ENCODE assay signal across 9 mouse cellular contexts in genomic region chr7:45642083-45642482, GRCm38 (mm10). TPM values are rescaled to one million over a fixed set of nuclear protein-coding genes. Genes with fewer than 3 reads are reported as not detected.
DNase-seq lines count a peak whose midpoint lies in the region; ATAC-seq lines count a peak whose summit lies in the region.
"Had no signal": no experiment of that assay in that cellular context is flagged by ENCODE, and none has a peak within 500 bp of the region (broad histone marks: within the 10 kb centered on the region; RNA-seq: fewer than 3 reads in every experiment).

No protein-coding gene starts in this region.

- H3K27me3 ChIP-seq in forebrain, embryonic 12.5 days, result peaks cover 18% of the 10 kb centered on the region
- no peaks in the 10 kb centered on the region for H3K27me3 ChIP-seq in forebrain, embryonic 11.5 days (ENCODE audit: control insufficient read depth, insufficient read depth, low read length)
- H3K27me3 ChIP-seq in lung, embryonic 16.5 days (ENCODE audit: control insufficient read depth, insufficient read depth, low read depth, low read length), result no peaks in the 10 kb centered on the region
- H3K27me3 ChIP-seq in hindbrain, embryonic 15.5 days, result no peaks in the 10 kb centered on the region

- peaks cover 32% of the 10 kb centered on the region for H3K4me1 ChIP-seq in forebrain, embryonic 12.5 days
- peaks cover 15% of the 10 kb centered on the region for H3K4me1 ChIP-seq in forebrain, embryonic 11.5 days (replicated peaks; ENCODE audit: control insufficient read depth, insufficient read depth, low read length)
- peaks cover 47% of the 10 kb centered on the region for H3K4me1 ChIP-seq in lung, embryonic 16.5 days (replicated peaks; ENCODE audit: control insufficient read depth, insufficient read depth, low read length)
- H3K4me1 ChIP-seq in hindbrain, embryonic 15.5 days (replicated peaks), result peaks cover 39% of the 10 kb centered on the region

- H3K4me2 ChIP-seq in forebrain, embryonic 12.5 days, result no peak overlapping the region
- H3K4me2 ChIP-seq in forebrain, embryonic 11.5 days (ENCODE audit: low read depth, low read length, severe bottlenecking), result no peak overlapping the region
- H3K4me2 ChIP-seq in lung, embryonic 16.5 days (ENCODE audit: low read depth, low read length), result peak overlapping the region; percentile 91
- H3K4me2 ChIP-seq in hindbrain, embryonic 15.5 days, result peak overlapping the region; percentile 82; the same call in 1 of the 2 replicates

- WGBS in forebrain, embryonic 12.5 days, result 80% methylated on average over 5 of the region's 5 CpGs
- WGBS in forebrain, embryonic 11.5 days, result 87% methylated on average over 5 of the region's 5 CpGs
- WGBS in lung, embryonic 16.5 days, result 65% methylated on average over 5 of the region's 5 CpGs
- WGBS in hindbrain, embryonic 15.5 days, result 77% methylated on average over 5 of the region's 5 CpGs

- no peaks in the 10 kb centered on the region for H3K9me3 ChIP-seq in forebrain, embryonic 12.5 days
- H3K9me3 ChIP-seq in forebrain, embryonic 11.5 days (ENCODE audit: control insufficient read depth, low read length), result no peaks in the 10 kb centered on the region
- H3K9me3 ChIP-seq in lung, embryonic 16.5 days (ENCODE audit: control insufficient read depth, low read length), result no peaks in the 10 kb centered on the region
- H3K9me3 ChIP-seq in hindbrain, embryonic 15.5 days, result no peaks in the 10 kb centered on the region

- H3K4me3 ChIP-seq in forebrain, embryonic 12.5 days (replicated peaks), result no peak overlapping the region
- no peak overlapping the region for H3K4me3 ChIP-seq in forebrain, embryonic 11.5 days (ENCODE audit: low read depth, low read length)
- H3K4me3 ChIP-seq in lung, embryonic 16.5 days (ENCODE audit: low read length), result peak overlapping the region; percentile 57
- no peak overlapping the region for H3K4me3 ChIP-seq in hindbrain, embryonic 15.5 days

- no peak overlapping the region for H3K27ac ChIP-seq in forebrain, embryonic 12.5 days
- no peak overlapping the region for H3K27ac ChIP-seq in forebrain, embryonic 11.5 days (ENCODE audit: low read depth, low read length)
- peak overlapping the region; percentile 89 for H3K27ac ChIP-seq in lung, embryonic 16.5 days (ENCODE audit: low read length)
- no peak overlapping the region for H3K27ac ChIP-seq in hindbrain, embryonic 15.5 days (replicated peaks)

- H3K36me3 ChIP-seq in forebrain, embryonic 12.5 days (replicated peaks), result no peaks in the 10 kb centered on the region
- no peaks in the 10 kb centered on the region for H3K36me3 ChIP-seq in forebrain, embryonic 11.5 days (ENCODE audit: control insufficient read depth, insufficient read depth, low read length)
- no peaks in the 10 kb centered on the region; the same call in 1 of the 2 replicates for H3K36me3 ChIP-seq in lung, embryonic 16.5 days (ENCODE audit: control insufficient read depth, insufficient read depth, low read length)
- H3K36me3 ChIP-seq in hindbrain, embryonic 15.5 days, result no peaks in the 10 kb centered on the region

- no peak for DNase-seq in forebrain, embryonic 11.5 days (ENCODE audit: low spot score)
- no peak for DNase-seq in lung, postnatal 36 days
- peak; percentile 43 for DNase-seq in skeletal muscle tissue, adult 2 months (ENCODE audit: low read depth, low spot score)
- DNase-seq in left cerebral cortex, adult 18-20 months (ENCODE audit: low spot score in 2 of 2), result no peak
- DNase-seq in left cerebral cortex, adult 8-10 months (ENCODE audit: low spot score in 2 of 2), result no peak

- no peak for ATAC-seq in forebrain, embryonic 12.5 days (ENCODE audit: low FRiP score)
- no peak for ATAC-seq in forebrain, embryonic 11.5 days (replicated peaks; ENCODE audit: low FRiP score)
- no peak for ATAC-seq in lung, embryonic 16.5 days (ENCODE audit: low read depth)
- no peak for ATAC-seq in hindbrain, embryonic 15.5 days (ENCODE audit: low FRiP score, low read depth)

- H3K9ac ChIP-seq in forebrain, embryonic 12.5 days, result 0 out of 2 replicates have a peak overlapping the region, but pooled peaks have one; percentile 78
- no peak overlapping the region for H3K9ac ChIP-seq in forebrain, embryonic 11.5 days (ENCODE audit: low read length)
- H3K9ac ChIP-seq in lung, embryonic 16.5 days (ENCODE audit: low read length), result peak overlapping the region; percentile 80
- no peak overlapping the region for H3K9ac ChIP-seq in hindbrain, embryonic 15.5 days

RNA-seq across cellular contexts. Expression of gene Mamstr, which starts 2.3 kb away (rescaled TPM):
- polyA plus RNA-seq in forebrain, embryonic 12.5 days (2016; fragmentation: Nextera tagmentation; extraction: Ambion mirVana), result 2.6 and 3.1 TPM in 2 replicates
- 1.7 and 3.3 TPM in 2 replicates for polyA plus RNA-seq in forebrain, embryonic 11.5 days (2014; fragmentation: Nextera tagmentation; extraction: Ambion mirVana)
- 10.6 and 11.5 TPM in 2 replicates for polyA plus RNA-seq in lung, embryonic 16.5 days (2015; fragmentation: Nextera tagmentation; extraction: Ambion mirVana)
- 4.0 and 5.2 TPM in 2 replicates for polyA plus RNA-seq in hindbrain, embryonic 15.5 days (2015; fragmentation: Nextera tagmentation; extraction: Ambion mirVana)
- 1 to 10 TPM; 2.0 to 2.6 TPM for total RNA-seq in left cerebral cortex, adult 18-20 months (2021)
- total RNA-seq in left cerebral cortex, adult 8-10 months (2022), result 1 to 10 TPM; 3.5 to 6.0 (median 5.6) TPM

RNA-seq across cellular contexts. Expression of gene Rasip1, which starts 14.8 kb away (rescaled TPM):
- polyA plus RNA-seq in forebrain, embryonic 12.5 days (2016; fragmentation: Nextera tagmentation; extraction: Ambion mirVana), result 8.3 and 8.9 TPM in 2 replicates
- polyA plus RNA-seq in forebrain, embryonic 11.5 days (2014; fragmentation: Nextera tagmentation; extraction: Ambion mirVana), result 6.5 and 7.3 TPM in 2 replicates
- 16.1 and 16.4 TPM in 2 replicates for polyA plus RNA-seq in lung, embryonic 16.5 days (2015; fragmentation: Nextera tagmentation; extraction: Ambion mirVana)
- 20.2 and 24.3 TPM in 2 replicates for polyA plus RNA-seq in hindbrain, embryonic 15.5 days (2015; fragmentation: Nextera tagmentation; extraction: Ambion mirVana)
- 1 to 10 TPM; 6.4 to 7.9 TPM for total RNA-seq in left cerebral cortex, adult 18-20 months (2021)
- 1 to 10 TPM; 5.9 to 7.6 (median 6.6) TPM for total RNA-seq in left cerebral cortex, adult 8-10 months (2022)

RNA-seq across cellular contexts. Expression of gene Izumo1, which starts 20.5 kb away (rescaled TPM):
- polyA plus RNA-seq in forebrain, embryonic 12.5 days (2016; fragmentation: Nextera tagmentation; extraction: Ambion mirVana), result 0.13 TPM in 1 of 2 replicates, not detected in the other
- polyA plus RNA-seq in forebrain, embryonic 11.5 days (2014; fragmentation: Nextera tagmentation; extraction: Ambion mirVana), result not detected in 2 replicates
- 0.16 and 0.21 TPM in 2 replicates for polyA plus RNA-seq in lung, embryonic 16.5 days (2015; fragmentation: Nextera tagmentation; extraction: Ambion mirVana)
- polyA plus RNA-seq in hindbrain, embryonic 15.5 days (2015; fragmentation: Nextera tagmentation; extraction: Ambion mirVana), result 0.08 and 0.09 TPM in 2 replicates
- under 1 TPM in 1 of 2 experiments, not detected in 1; 0.21 TPM for total RNA-seq in left cerebral cortex, adult 18-20 months (2021)
- not detected for total RNA-seq in left cerebral cortex, adult 8-10 months (2022)

RNA-seq across cellular contexts. Expression of gene Fut2, which starts 24.1 kb away (rescaled TPM):
- 0.11 TPM in 1 of 2 replicates, not detected in the other for polyA plus RNA-seq in forebrain, embryonic 12.5 days (2016; fragmentation: Nextera tagmentation; extraction: Ambion mirVana)
- polyA plus RNA-seq in forebrain, embryonic 11.5 days (2014; fragmentation: Nextera tagmentation; extraction: Ambion mirVana), result 0.15 TPM in 1 of 2 replicates, not detected in the other
- 0.60 and 0.70 TPM in 2 replicates for polyA plus RNA-seq in lung, embryonic 16.5 days (2015; fragmentation: Nextera tagmentation; extraction: Ambion mirVana)
- 0.05 and 0.32 TPM in 2 replicates for polyA plus RNA-seq in hindbrain, embryonic 15.5 days (2015; fragmentation: Nextera tagmentation; extraction: Ambion mirVana)
- total RNA-seq in left cerebral cortex, adult 18-20 months (2021), result under 1 TPM; 0.12 to 0.26 TPM
- under 1 TPM in 1 of 4 experiments, not detected in 3; 0.59 TPM for total RNA-seq in left cerebral cortex, adult 8-10 months (2022)

RNA-seq across cellular contexts. Expression of gene Fut1, which starts 25.0 kb away (rescaled TPM):
- 0.10 and 0.24 TPM in 2 replicates for polyA plus RNA-seq in forebrain, embryonic 12.5 days (2016; fragmentation: Nextera tagmentation; extraction: Ambion mirVana)
- polyA plus RNA-seq in forebrain, embryonic 11.5 days (2014; fragmentation: Nextera tagmentation; extraction: Ambion mirVana), result not detected in 2 replicates
- polyA plus RNA-seq in lung, embryonic 16.5 days (2015; fragmentation: Nextera tagmentation; extraction: Ambion mirVana), result 0.26 and 0.70 TPM in 2 replicates
- not detected in 2 replicates for polyA plus RNA-seq in hindbrain, embryonic 15.5 days (2015; fragmentation: Nextera tagmentation; extraction: Ambion mirVana)
- total RNA-seq in left cerebral cortex, adult 18-20 months (2021), result not detected
- total RNA-seq in left cerebral cortex, adult 8-10 months (2022), result under 1 TPM in 1 of 4 experiments, not detected in 3; 0.21 TPM
- total RNA-seq: heart, postnatal 10 days had no signal

Comparison
In these comparisons a context has a peak if more than half of its experiments do, and no peak if none do; other contexts are left out.
1. H3K9ac ChIP-seq: peak in forebrain, embryonic 12.5 days (single experiment) and lung, embryonic 16.5 days (single experiment); none in forebrain, embryonic 11.5 days (single experiment) and hindbrain, embryonic 15.5 days (single experiment).
2. H3K4me2 ChIP-seq: peak in lung, embryonic 16.5 days (single experiment) and hindbrain, embryonic 15.5 days (single experiment); none in forebrain, embryonic 12.5 days (single experiment) and forebrain, embryonic 11.5 days (single experiment).